Mouse (Mus musculus) cerebellum, adult 18-20 months (tissue): ENCODE results near the gene Osbpl8.
"Not testable (repeated sequence)": the region's sequence is repeated elsewhere in the genome, so short reads cannot be mapped to it uniquely, and the experiment has no call there.

Source experiments
- DNase-seq, 2 experiments: peaks; one replicate each; pipeline ENCODE4 v3.0.0; 2021

Osbpl8 gene

DNA sequence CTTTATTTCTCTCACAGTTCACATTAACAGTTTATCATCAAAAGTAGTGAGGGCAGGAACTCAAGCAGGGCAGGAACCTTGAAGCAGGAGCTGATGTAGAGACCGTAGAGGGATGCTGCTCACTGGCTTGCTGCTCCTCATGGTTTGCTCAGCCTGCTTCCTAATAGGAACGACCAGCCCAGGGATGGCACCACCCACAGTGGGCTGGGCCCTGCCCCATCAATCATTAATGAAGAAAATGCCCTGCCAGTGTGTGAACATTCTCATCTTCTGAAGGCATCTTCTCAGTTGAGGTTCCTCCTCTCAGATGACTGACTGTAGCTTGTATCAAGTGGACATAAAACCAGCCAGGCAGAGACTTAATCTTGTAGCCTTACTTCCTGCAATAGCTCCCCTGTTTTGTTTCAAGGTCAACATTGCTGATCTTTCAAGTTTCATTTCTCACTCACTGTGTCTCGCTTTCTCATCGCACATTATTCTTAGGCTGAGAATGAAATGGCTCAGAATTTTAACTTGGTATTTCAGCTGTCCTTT lies 24.5 kb downstream of the Osbpl8 start:
- DNase-seq, result no peak

DNA sequence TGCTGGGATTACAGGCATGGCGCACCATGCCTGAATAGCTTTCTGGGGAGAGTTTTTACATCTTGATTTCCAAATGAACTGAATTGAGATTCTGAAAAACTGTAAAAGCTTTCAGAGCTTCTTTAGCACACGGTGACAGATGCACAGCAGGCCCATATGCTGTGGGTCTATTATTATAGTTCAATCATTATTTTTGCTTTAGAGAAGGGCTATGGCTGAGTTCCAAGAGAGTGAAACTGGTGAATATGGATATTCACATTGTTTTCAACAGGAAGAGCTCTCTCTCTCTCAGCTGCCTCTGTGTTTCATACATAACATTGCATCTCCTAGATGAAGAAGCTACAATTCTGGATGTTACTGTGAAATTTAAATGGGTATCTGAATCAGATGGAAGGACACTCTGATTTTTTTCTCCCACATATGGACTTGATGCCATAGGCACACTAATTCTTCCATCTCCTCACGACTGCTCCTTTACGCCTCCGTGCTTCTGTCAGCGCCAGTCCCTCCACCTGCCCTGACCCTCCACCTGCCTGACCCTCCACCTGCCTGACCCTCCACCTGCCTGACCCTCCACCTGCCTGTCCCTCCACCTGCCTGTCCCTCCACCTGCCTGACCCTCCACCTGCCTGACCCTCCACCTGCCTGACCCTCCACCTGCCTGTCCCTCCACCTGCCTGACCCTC lies 25.7 kb downstream of the Osbpl8 start:
- DNase-seq, result peak; percentile 47 to 53

DNA sequence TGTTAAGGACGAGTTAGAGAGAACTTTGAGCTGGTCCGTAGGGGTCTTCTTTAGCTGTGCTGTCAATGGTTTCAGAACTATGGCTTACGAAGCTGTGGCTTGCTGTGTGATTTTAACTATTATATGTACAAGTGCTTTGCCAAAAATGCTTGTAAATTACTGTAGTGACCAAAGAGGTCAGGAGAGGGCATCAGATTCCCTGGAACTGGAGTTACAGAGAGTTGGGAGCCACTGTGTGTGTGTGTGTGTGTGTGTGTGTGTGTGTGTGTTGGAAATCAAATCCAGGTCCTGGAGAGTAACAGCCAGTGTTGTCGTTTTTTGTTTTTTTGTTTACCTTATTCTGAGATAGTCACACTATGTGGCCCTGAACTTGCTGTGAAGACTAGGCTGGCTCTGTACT lies 29.0 kb downstream of the Osbpl8 start:
- no peak for DNase-seq

DNA sequence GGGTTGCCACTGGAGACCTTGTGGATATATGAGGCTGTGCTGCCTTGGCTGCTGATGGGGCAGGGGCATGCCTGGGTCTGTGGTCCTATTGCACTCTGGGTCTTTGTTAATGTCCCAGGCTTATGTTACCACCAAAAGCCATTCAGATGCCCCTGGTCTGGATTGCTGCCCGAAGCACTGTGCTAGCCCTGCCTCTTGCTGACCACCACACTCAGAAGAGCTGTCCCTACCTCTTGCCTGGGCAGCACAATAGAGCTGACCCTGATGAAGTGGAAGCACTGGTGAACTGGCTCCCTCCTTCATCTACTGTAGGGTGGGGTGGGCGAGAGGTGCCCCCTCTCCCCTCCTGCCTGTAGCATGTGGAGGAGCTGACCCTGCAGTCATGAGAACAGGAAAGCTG lies 31.6 kb downstream of the Osbpl8 start:
- no peak for DNase-seq

DNA sequence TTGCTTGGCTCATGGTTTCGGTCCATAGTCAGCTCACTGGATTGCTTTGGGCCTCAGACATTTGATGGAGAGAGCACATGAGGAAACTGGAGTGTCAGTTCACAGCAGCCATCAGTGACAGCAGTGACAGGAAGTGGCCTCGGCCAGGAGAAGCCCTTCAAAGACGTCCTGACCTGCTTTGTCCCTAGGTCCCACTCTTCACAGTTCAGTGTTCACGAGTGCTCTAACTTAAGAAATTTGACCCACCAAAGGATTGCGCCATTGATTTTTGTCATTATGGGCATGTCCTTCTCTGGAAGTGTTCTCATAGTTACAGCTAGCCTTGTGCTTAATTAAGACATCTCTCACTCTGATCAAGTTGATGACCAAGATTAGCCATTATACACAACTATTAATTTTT lies 34.2 kb downstream of the Osbpl8 start:
- not testable (repeated sequence) for DNase-seq

DNA sequence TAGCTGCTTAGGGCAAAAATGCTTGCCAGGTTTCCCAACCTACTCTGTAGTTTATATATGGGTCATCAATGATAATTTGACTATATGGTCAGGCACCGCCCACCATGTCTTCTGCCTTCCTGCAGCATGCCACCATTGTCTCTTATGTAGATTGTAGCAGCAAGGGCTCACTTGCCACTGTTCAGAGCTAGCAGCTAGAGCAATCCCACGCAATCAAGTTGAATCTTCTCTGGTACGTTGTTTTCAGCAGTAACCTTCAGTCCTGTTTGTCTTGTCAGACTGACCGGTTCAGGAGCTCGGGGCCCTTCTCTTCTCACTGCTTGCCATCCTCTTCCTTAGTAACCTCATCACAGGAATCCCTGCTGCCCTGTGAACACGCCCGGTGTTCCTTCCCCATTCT lies 36.6 kb downstream of the Osbpl8 start:
- no peak for DNase-seq

DNA sequence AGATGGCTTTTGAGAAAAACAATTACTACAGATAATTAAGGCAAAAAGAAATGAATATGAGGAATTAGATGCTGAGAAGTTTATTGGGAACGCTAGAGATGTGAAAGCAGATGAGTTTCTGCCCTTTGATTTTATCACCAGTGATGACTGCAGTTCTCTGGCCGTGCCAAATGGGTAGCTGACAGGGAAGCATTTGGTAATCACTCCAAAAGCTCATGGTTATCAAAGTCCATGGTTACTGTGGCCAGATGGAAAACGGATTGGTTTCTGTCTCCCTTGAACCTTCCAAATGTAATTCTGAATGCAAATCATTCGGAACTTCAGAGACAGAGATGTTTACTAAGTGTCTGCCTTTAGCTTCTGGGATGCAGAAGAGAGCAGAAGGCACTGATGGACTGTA lies 37.1 kb downstream of the Osbpl8 start:
- no peak for DNase-seq

DNA sequence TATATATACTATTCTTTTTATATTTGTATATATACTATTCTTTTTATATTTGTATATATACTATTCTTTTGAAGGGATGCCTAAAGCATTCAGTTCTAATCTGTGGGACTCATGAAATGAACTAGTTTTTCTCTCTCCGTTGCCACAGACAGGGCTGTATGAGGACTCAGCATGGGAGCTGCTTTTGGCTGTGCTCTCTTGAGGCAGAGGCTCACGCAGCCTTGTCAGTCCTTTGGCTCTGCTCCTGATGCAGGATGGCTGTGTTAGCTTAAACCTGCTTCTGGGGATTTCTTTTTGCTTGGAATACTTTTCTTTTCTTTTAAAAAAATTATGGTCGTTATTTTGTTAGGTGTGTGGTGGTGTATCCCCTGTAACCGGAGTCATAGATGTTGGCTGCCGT lies 39.5 kb downstream of the Osbpl8 start:
- peak in 1 of 2 experiments; percentile 66 for DNase-seq

DNA sequence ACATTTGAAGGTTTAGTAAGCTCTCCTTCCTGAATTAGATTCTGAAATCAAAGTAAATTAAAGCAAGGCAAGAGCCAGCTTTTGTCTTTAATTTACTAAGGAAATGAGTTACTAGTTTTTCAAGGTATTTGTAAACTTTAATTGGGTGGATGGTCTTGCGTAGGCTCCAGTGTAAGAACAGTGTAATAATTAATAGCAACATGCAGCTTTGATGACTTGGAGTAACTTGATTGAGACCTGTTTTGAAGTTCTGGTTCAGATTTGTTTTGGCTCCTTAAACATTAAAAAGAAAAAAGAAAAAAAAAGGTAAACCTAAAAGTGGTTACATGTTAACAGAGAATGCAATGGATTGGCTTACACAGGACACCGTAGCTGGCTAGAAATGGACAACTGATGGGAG lies 40.9 kb downstream of the Osbpl8 start:
- DNase-seq, result no peak

DNA sequence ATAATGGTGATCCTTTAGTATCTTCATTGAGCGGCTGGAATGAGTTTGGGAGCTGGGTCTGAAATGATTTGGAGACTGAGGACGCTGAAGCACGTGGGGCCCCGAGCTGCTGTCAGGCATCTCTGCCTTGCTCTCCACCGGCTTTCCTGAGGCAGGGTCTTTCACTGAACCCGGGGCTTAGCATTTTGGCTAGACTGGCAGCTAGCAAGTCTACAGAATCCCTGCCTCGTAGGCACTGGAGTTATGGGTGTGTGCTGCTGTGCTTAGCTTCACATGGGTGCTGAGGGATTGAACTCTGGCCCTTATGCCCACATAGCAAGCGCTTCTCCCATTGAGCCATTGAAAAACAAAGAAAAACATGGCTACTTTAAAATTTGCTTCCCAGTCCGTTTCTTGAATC lies 42.8 kb downstream of the Osbpl8 start:
- no peak for DNase-seq

DNA sequence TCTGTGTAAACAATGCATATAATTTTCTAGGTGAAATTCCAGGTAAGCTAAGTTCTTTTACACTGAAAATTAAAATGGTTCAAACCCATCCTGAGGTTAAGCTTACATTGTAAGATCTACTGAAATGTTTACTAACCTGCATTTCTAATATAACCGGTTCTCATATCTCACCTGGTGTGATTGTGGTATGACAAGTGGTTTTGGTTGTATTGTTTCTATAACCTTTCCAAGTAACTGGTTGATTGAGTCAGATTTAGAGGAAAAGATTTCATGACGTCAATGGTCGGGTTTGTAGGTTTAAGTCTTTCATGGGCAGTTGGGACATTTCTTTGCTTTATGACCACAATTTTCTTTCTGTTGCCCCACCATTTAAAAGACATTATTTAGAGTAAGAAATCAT lies 49.5 kb downstream of the Osbpl8 start:
- no peak for DNase-seq

DNA sequence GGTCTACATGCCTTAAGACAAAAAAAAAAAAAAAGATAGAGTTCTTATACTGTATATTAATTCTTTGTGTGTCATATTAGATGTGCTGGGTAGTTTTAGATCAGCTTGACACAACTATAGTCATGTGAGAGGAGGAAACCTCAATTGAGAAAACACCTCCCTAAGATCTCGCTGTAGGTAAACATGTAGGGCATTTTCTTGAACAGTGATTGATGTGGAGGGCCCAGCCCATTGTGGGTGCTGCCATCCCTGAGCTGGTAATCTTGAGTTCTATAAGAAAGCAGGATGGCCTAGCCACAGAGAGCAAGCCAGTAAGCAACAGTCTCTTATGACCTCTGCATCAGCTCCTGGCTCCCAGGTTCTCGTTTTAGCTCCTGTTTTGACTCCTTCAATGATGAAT lies 50.1 kb downstream of the Osbpl8 start:
- DNase-seq, result no peak

DNA sequence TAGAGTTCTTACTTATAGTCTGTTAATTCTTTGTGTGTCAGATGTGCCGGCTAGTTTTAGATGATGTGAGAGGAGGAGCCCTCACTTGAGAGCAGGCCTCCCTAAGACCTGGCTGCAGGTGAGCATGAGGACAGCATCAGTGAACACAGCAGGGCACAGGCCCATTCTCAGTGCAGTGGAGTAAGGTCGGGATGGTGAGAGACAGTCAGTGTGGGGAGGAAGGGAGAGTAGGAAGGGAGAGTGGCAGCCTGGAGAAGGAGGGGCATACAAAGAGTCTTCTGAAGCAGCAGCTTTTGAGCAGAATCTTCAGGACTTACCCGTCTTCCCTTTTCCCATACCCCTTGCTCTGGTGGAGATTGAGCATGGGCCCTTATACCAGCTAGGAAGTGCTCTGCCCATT lies 51.0 kb downstream of the Osbpl8 start:
- DNase-seq, result no peak

DNA sequence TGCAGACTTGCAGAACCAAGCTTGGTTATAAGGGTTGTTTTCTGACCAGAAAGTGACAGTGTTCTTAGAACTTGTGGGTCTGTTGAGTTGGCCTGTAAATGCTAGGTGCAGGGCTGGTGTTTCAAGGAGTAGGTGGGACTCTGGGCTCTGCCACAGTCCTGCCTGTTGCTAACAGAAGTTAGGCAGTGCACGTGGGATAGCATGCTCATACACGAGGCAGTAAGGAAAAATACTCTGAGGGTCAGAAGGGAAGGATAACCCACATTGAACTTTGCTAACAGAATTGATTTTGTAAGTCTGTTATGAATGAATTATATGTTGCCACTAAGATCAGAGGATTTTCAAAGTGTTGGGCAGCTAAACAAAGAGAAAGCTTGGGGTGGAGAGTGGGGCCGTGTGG lies 51.6 kb downstream of the Osbpl8 start:
- no peak for DNase-seq

DNA sequence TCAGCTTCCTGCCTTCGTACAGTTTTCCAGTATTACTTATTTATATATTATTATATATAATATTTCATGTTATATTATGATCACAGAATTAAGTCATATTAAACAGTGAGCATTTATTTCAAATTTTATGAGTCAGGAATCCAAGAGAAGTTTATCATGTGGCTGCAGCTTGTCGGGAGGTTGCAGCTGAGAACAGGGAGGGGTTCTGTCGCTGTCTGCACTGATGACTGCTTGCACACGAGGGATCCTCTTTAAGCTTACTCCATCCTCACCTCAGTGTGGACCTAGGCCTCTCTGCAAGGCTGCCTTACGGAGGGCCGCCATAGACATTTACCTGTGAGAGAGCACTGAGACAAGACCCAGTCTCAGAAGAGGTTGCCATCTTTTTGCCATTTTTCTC lies 58.0 kb downstream of the Osbpl8 start:
- no peak for DNase-seq

DNA sequence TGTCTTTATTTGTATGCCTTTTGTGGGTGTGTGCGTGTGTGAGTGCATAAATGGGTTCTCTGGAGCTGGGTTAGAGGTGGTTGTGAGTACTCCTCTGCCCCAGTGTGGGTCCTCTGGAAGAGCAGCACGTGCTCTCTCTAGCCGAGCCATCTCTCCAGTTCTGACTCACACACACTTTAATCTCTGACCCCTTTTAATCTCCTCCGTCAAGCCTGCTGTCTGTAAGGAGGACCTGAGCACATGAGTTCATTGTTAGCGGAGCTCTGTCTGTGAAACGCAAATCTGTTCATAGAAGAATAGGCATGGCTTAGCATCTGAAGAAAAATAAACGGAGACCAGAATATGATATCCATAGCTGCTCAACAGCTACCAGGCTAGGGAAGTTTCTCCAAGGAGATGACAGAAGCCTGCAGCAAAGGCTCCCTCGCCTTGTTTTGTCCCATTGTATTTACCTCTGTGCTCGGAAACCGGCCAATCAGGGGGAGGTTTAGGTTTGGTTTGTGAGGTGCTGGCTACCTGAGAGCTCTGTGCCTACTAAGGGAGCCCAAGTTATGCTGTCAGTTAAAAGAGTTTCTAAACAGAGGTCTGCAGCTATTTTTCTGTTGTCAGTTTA lies 58.8 kb downstream of the Osbpl8 start:
- no peak for DNase-seq

DNA sequence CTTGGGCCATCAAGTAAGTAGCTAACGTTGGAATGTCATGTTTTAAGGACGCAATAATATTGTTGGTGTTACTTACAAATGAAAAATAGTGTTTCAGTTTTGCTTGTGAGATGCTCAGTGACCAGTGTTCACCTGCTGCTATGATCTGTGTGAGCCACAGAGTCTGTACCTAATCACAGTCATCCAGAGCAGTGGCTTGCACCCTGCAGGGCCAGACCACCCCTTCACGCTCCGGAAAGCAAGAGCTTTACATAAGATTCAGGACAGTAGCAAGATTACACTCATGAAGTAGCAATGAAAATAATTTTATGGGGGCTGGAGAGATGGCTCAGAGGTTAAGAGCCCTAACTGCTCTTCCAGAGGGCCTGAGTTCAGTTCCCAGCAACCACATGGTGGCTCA lies 60.1 kb downstream of the Osbpl8 start:
- no peak for DNase-seq

DNA sequence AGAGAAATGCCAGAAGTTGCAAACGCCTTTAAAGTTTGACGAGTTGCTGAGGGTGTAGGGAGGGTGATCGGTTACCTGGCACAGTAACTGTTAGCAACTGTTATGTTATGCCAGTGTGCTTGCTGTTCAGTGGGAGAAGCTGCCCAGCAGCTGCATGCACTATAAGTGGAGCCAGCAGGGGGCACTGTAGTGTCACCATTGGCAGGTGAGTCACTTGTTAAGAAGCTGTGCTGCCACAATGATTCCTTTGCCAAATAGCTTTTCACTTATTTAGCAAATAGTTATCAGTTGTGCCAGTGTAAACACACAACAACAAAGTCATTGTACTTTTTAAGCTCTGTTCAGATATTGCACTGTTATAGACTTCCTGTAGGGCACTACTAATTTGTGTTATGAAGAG lies 62.0 kb downstream of the Osbpl8 start:
- DNase-seq, result peak; percentile 88 to 92

DNA sequence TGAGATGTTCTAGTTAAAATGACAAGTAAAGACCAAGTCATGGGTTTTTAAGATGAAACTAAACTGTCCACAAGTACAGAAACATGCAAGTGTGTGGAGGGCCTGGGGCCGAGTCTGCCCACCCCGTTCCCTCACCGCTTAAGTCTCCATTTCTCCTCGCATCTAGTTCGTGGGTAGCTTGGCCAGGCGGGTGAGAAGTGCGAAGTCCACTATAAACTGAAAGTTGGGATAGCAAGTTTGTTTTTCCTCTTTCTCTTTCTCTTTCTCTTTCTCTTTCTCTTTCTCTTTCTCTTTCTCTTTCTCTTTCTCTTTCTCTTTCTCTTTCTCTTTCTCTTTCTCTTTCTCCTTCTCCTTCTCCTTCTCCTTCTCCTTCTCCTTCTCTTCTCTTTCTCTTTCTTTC lies 67.7 kb downstream of the Osbpl8 start:
- not testable (repeated sequence) for DNase-seq

DNA sequence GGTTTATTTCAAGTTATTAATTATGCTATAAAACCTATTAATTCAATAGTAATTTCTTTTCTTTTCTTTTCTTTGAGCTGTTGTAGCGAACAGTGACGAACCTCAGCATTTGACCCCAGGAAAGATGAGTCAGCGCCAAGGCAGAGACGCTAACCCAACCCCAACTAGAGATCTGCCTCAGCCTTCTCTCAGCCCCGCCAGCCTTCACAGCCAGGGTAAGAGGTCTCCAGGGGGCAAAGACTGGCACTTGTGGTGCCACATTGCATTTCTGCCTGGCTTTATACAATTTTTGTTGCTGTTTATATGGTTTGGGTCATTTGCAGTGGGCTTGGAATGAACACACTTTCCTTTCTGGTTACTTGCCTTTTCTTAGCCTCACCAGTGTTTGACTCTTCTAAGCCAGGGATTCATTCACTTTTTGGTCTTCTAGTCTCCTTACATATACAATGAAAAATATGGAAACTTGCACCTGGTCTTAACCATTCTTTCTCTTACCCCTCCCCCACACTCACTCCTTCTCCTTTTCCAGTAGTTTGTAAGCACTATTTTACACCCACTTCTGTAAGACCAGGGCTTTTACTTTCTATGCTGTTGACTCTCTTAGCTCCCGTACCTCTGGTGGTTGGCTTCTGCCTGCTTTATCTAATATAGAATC lies 69.1 kb downstream of the Osbpl8 start:
- DNase-seq, result no peak

DNA sequence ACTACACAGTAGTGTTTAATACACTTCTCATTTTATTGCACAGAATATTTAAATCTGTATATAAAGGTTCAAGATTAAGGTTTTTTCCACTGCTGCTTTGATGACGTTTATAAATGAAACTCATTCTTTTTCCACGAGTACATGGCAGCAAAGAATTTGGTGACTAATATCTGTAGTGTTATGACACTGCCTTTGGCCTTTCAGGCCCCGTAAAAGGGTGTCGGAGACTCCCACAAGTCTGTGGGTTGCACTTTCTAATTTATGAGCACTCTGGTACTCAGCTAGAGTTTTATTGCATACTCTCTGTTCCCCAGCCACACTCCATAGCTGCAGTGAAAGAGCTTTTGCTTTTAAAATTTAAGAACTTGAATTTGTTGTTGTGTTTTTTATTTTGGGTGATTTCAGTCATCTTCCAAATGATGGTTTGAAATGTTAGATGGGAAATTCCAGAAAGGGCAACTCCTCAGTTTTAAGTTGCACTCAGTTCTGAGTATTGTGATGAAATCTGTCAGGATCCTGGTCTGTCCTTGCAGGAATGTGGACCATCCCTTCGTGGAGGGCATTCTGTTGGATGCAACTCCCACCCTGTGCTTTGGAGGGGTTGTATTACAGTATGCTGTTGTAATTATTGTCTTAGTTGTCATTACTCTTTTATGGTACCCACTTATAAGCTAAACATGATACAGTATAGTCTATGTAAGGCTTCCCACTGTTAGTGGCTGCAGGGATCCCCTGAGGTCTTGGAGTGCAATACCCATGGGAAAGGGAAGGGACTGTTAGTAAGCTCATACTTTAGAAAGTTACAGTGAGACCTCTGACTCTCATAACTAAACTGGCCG lies 70.1 kb downstream of the Osbpl8 start:
- no peak for DNase-seq

DNA sequence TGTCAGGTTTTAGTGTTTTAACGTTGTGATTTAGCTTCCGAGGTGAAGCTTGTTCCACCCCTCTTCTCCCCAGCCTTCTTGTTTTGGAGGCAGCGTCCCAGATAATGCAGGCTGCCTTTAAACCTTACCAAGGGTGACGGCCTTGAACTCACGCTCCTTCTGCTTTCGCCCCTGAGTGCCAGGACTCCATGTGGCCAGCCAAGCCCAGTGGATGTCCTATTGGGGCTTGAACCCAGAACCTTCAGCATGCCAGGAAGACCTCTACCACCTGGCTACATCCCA lies 70.7 kb downstream of the Osbpl8 start:
- DNase-seq, result no peak

DNA sequence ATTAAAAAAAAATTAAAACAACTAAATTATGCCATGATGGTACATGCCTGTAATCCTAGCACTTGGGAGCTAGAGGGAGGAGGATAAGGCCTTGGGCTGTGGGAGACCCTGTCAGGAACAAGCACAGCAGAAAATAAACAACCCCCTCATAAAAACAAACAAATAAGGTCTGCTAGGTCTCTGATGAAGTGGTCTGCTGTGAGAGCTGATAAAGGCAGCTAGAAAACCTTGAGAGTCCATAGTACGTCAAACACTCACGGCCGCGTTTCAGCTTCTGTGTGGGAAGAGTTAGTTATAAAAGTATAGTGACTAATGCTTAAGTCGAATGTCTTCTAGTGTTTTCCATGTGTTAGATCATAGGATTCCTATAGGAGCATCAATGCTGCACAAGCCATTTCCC lies 72.9 kb downstream of the Osbpl8 start:
- DNase-seq, result no peak

DNA sequence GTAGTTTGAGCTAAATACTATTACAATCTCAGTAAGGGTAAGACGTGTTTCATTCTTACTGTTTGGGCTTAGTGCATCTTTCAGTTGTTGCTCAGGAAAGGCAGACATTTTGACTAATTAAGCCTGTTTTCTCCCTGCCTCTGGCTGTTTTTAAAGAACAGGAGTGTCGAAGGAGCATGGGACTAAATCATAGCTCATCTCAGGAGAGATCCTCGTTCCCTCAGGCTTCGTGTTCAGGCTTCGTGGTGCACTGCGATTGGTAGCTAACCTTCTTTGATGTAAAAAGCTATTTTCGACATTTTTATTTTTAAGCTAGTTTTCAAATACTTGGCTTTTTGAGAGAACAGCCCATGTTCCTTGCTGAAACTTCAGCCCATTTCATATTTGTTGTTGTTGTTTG lies 78.1 kb downstream of the Osbpl8 start:
- DNase-seq, result no peak
